Mouse (Mus musculus) natural killer cell, adult 2 months (primary cell): Measurements from ENCODE around the gene Fam189b.
"Not testable (repeated sequence)": the region's sequence is repeated elsewhere in the genome, so short reads cannot be mapped to it uniquely, and the experiment has no call there.

Experiments
- DNase-seq, 2 experiments: peaks; one replicate each; pipeline ENCODE4 v3.0.0; 2022; ENCODE audit warnings: low spot score in 2 of 2

Gene Fam189b

GRCm38 (mm10) chr3:89183058-89183958 is at the start of gene Fam189b:
Fam189b (plus strand) TSS chr3:89183143.
- no peak for DNase-seq

GRCm38 (mm10) chr3:89133752-89134151 is 49.2 kb upstream of the Fam189b start:
- no peak for DNase-seq

GRCm38 (mm10) chr3:89135958-89136357 is 47.0 kb upstream of the Fam189b start, which contains the start of gene Pklr:
Pklr (plus strand) TSS chr3:89136142.
- no peak for DNase-seq

GRCm38 (mm10) chr3:89136365-89136764 is 46.6 kb upstream of the Fam189b start:
- no peak for DNase-seq

GRCm38 (mm10) chr3:89144821-89145220 is 38.1 kb upstream of the Fam189b start:
- no peak for DNase-seq

GRCm38 (mm10) chr3:89145566-89145965 is 37.4 kb upstream of the Fam189b start:
- no peak for DNase-seq

- DNase-seq, result no peak
These were observed 35.6 kb upstream of the Fam189b start for GRCm38 (mm10) chr3:89147101-89147978.

GRCm38 (mm10) chr3:89147979-89148311 is 35.0 kb upstream of the Fam189b start:
- DNase-seq, result no peak

GRCm38 (mm10) chr3:89148567-89148966 is 34.4 kb upstream of the Fam189b start:
- DNase-seq, result no peak

GRCm38 (mm10) chr3:89152084-89152835 is 30.7 kb upstream of the Fam189b start:
- DNase-seq, result no peak

GRCm38 (mm10) chr3:89156951-89157350 is 26.0 kb upstream of the Fam189b start:
- no peak for DNase-seq

GRCm38 (mm10) chr3:89158651-89159050 is 24.3 kb upstream of the Fam189b start:
- DNase-seq, result no peak

- DNase-seq, result no peak
These were observed 23.7 kb upstream of the Fam189b start for GRCm38 (mm10) chr3:89159211-89159610.

GRCm38 (mm10) chr3:89159616-89160344 is 23.2 kb upstream of the Fam189b start, which contains the start of gene Hcn3:
Hcn3 (minus strand) TSS chr3:89160196.
- peak; percentile 42 to 75 for DNase-seq

GRCm38 (mm10) chr3:89161207-89161606 is 21.7 kb upstream of the Fam189b start:
- not testable (repeated sequence) for DNase-seq

GRCm38 (mm10) chr3:89161786-89162185 is 21.2 kb upstream of the Fam189b start:
- no peak for DNase-seq

- DNase-seq, result no peak
These were observed 19.8 kb upstream of the Fam189b start for GRCm38 (mm10) chr3:89163123-89163522.

GRCm38 (mm10) chr3:89163643-89164245 is 19.2 kb upstream of the Fam189b start:
- no peak for DNase-seq

GRCm38 (mm10) chr3:89164506-89165267 is 18.3 kb upstream of the Fam189b start, which contains the start of gene Clk2:
Clk2 (plus strand) TSS chr3:89164795.
- DNase-seq, result peak; percentile 83 to 89
